Mouse (Mus musculus): ENCODE data around the gene Gm9639. TPM values are rescaled to one million over a fixed set of nuclear protein-coding genes. Genes with fewer than 3 reads are reported as not detected.

Gm9639 gene
- polyA plus RNA-seq (2014; fragmentation: Illumina TruSeq; extraction: RNeasy Lipid Tissue Mini Kit (QIAGEN cat#74804); ENCODE audit: low read depth, low replicate concordance) = not detected

GRCm38 (mm10) chr10:77794976-77795375 is at the start of gene Gm9639:
TSS of gene Gm9639 (minus strand) at chr10:77795076.

GRCm38 (mm10) chr10:77835647-77836046 is 40.8 kb upstream of the Gm9639 start, which contains the start of gene Krtap10-10:
TSS of gene Krtap10-10 (plus strand) at chr10:77835947.

GRCm38 (mm10) chr10:77826951-77827350 is 32.1 kb upstream of the Gm9639 start, which contains the start of gene Krtap10-4:
TSS of gene Krtap10-4 (minus strand) at chr10:77827095.

GRCm38 (mm10) chr10:77814382-77814781 is 19.5 kb upstream of the Gm9639 start, which contains the start of gene Gm2696:
TSS of gene Gm2696 (plus strand) at chr10:77814682.

GRCm38 (mm10) chr10:77811743-77812142 is 16.9 kb upstream of the Gm9639 start, which contains the start of gene Gm9507:
TSS of gene Gm9507 (minus strand) at chr10:77811843.

GRCm38 (mm10) chr10:77798921-77799508 is 4.1 kb upstream of the Gm9639 start, which contains the start of gene Gm19668:
TSS of gene Gm19668 (minus strand) at chr10:77799133.

GRCm38 (mm10) chr10:77787876-77788275 is 7.0 kb downstream of the Gm9639 start, which contains the start of gene Gm7137:
TSS of gene Gm7137 (minus strand) at chr10:77788200.

GRCm38 (mm10) chr10:77782442-77782841 is 12.4 kb downstream of the Gm9639 start, which contains the start of gene Gm3250:
TSS of gene Gm3250 (minus strand) at chr10:77782542.

GRCm38 (mm10) chr10:77776844-77777243 is 18.0 kb downstream of the Gm9639 start, which contains the start of gene Gm7138:
TSS of gene Gm7138 (minus strand) at chr10:77776944.

GRCm38 (mm10) chr10:77771225-77771624 is 23.7 kb downstream of the Gm9639 start, which contains the start of gene Gm3238:
TSS of gene Gm3238 (minus strand) at chr10:77771325.

GRCm38 (mm10) chr10:77759582-77759981 is 35.3 kb downstream of the Gm9639 start, which contains the start of gene Gm3233:
TSS of gene Gm3233 (minus strand) at chr10:77759682.

GRCm38 (mm10) chr10:77751254-77751653 is 43.6 kb downstream of the Gm9639 start, which contains the start of gene Gm9736:
TSS of gene Gm9736 (minus strand) at chr10:77751354.

Other genes starting within 250 kb of the Gm9639 start
- gene Pttg1ip, start 213.4 kb downstream of the Gm9639 start, polyA plus RNA-seq (2014; fragmentation: Illumina TruSeq; extraction: RNeasy Lipid Tissue Mini Kit (QIAGEN cat#74804); ENCODE audit: low read depth, low replicate concordance) = 158 TPM
- gene Sumo3, start 189.0 kb downstream of the Gm9639 start, polyA plus RNA-seq (2014; fragmentation: Illumina TruSeq; extraction: RNeasy Lipid Tissue Mini Kit (QIAGEN cat#74804); ENCODE audit: low read depth, low replicate concordance) = 72.2 TPM
- not detected for gene Gm49325, start 188.9 kb downstream of the Gm9639 start, polyA plus RNA-seq (2014; fragmentation: Illumina TruSeq; extraction: RNeasy Lipid Tissue Mini Kit (QIAGEN cat#74804); ENCODE audit: low read depth, low replicate concordance)
- 10.8 TPM for gene Ube2g2, start 172.8 kb downstream of the Gm9639 start, polyA plus RNA-seq (2014; fragmentation: Illumina TruSeq; extraction: RNeasy Lipid Tissue Mini Kit (QIAGEN cat#74804); ENCODE audit: low read depth, low replicate concordance)
- gene Tspear, start 108.5 kb downstream of the Gm9639 start, polyA plus RNA-seq (2014; fragmentation: Illumina TruSeq; extraction: RNeasy Lipid Tissue Mini Kit (QIAGEN cat#74804); ENCODE audit: low read depth, low replicate concordance) = not detected
- gene Gm19402, start 104.3 kb downstream of the Gm9639 start, polyA plus RNA-seq (2014; fragmentation: Illumina TruSeq; extraction: RNeasy Lipid Tissue Mini Kit (QIAGEN cat#74804); ENCODE audit: low read depth, low replicate concordance) = not detected
- not detected for gene Gm9508, start 97.8 kb downstream of the Gm9639 start, polyA plus RNA-seq (2014; fragmentation: Illumina TruSeq; extraction: RNeasy Lipid Tissue Mini Kit (QIAGEN cat#74804); ENCODE audit: low read depth, low replicate concordance)
- gene Gm10272, start 88.5 kb downstream of the Gm9639 start, polyA plus RNA-seq (2014; fragmentation: Illumina TruSeq; extraction: RNeasy Lipid Tissue Mini Kit (QIAGEN cat#74804); ENCODE audit: low read depth, low replicate concordance) = not detected
- not detected for gene Gm10024, start 83.6 kb downstream of the Gm9639 start, polyA plus RNA-seq (2014; fragmentation: Illumina TruSeq; extraction: RNeasy Lipid Tissue Mini Kit (QIAGEN cat#74804); ENCODE audit: low read depth, low replicate concordance)
- not detected for gene Gm10142, start 79.3 kb downstream of the Gm9639 start, polyA plus RNA-seq (2014; fragmentation: Illumina TruSeq; extraction: RNeasy Lipid Tissue Mini Kit (QIAGEN cat#74804); ENCODE audit: low read depth, low replicate concordance)
- gene Krtap12-1, start 74.5 kb downstream of the Gm9639 start, polyA plus RNA-seq (2014; fragmentation: Illumina TruSeq; extraction: RNeasy Lipid Tissue Mini Kit (QIAGEN cat#74804); ENCODE audit: low read depth, low replicate concordance) = not detected
- gene Gm10100, start 68.6 kb downstream of the Gm9639 start, polyA plus RNA-seq (2014; fragmentation: Illumina TruSeq; extraction: RNeasy Lipid Tissue Mini Kit (QIAGEN cat#74804); ENCODE audit: low read depth, low replicate concordance) = not detected
- not detected for gene Gm18596, start 52.4 kb downstream of the Gm9639 start, polyA plus RNA-seq (2014; fragmentation: Illumina TruSeq; extraction: RNeasy Lipid Tissue Mini Kit (QIAGEN cat#74804); ENCODE audit: low read depth, low replicate concordance)
- gene Gm9736, start 43.7 kb downstream of the Gm9639 start, polyA plus RNA-seq (2014; fragmentation: Illumina TruSeq; extraction: RNeasy Lipid Tissue Mini Kit (QIAGEN cat#74804); ENCODE audit: low read depth, low replicate concordance) = not detected
- gene Gm3233, start 35.4 kb downstream of the Gm9639 start, polyA plus RNA-seq (2014; fragmentation: Illumina TruSeq; extraction: RNeasy Lipid Tissue Mini Kit (QIAGEN cat#74804); ENCODE audit: low read depth, low replicate concordance) = not detected
- gene Gm3238, start 23.8 kb downstream of the Gm9639 start, polyA plus RNA-seq (2014; fragmentation: Illumina TruSeq; extraction: RNeasy Lipid Tissue Mini Kit (QIAGEN cat#74804); ENCODE audit: low read depth, low replicate concordance) = not detected
- gene Gm7138, start 18.1 kb downstream of the Gm9639 start, polyA plus RNA-seq (2014; fragmentation: Illumina TruSeq; extraction: RNeasy Lipid Tissue Mini Kit (QIAGEN cat#74804); ENCODE audit: low read depth, low replicate concordance) = not detected
- gene Gm3250, start 12.5 kb downstream of the Gm9639 start, polyA plus RNA-seq (2014; fragmentation: Illumina TruSeq; extraction: RNeasy Lipid Tissue Mini Kit (QIAGEN cat#74804); ENCODE audit: low read depth, low replicate concordance) = not detected
- gene Gm7137, start 6.9 kb downstream of the Gm9639 start, polyA plus RNA-seq (2014; fragmentation: Illumina TruSeq; extraction: RNeasy Lipid Tissue Mini Kit (QIAGEN cat#74804); ENCODE audit: low read depth, low replicate concordance) = not detected
- gene Gm19668, start 4.1 kb upstream of the Gm9639 start, polyA plus RNA-seq (2014; fragmentation: Illumina TruSeq; extraction: RNeasy Lipid Tissue Mini Kit (QIAGEN cat#74804); ENCODE audit: low read depth, low replicate concordance) = not detected
- not detected for gene Gm9507, start 16.8 kb upstream of the Gm9639 start, polyA plus RNA-seq (2014; fragmentation: Illumina TruSeq; extraction: RNeasy Lipid Tissue Mini Kit (QIAGEN cat#74804); ENCODE audit: low read depth, low replicate concordance)
- not detected for gene Gm2696, start 19.6 kb upstream of the Gm9639 start, polyA plus RNA-seq (2014; fragmentation: Illumina TruSeq; extraction: RNeasy Lipid Tissue Mini Kit (QIAGEN cat#74804); ENCODE audit: low read depth, low replicate concordance)
- gene Krtap10-4, start 32.0 kb upstream of the Gm9639 start, polyA plus RNA-seq (2014; fragmentation: Illumina TruSeq; extraction: RNeasy Lipid Tissue Mini Kit (QIAGEN cat#74804); ENCODE audit: low read depth, low replicate concordance) = not detected
- not detected for gene Krtap10-10, start 40.9 kb upstream of the Gm9639 start, polyA plus RNA-seq (2014; fragmentation: Illumina TruSeq; extraction: RNeasy Lipid Tissue Mini Kit (QIAGEN cat#74804); ENCODE audit: low read depth, low replicate concordance)
- gene Gm36176, start 51.7 kb upstream of the Gm9639 start, polyA plus RNA-seq (2014; fragmentation: Illumina TruSeq; extraction: RNeasy Lipid Tissue Mini Kit (QIAGEN cat#74804); ENCODE audit: low read depth, low replicate concordance) = not detected
- not detected for gene Gm10318, start 57.8 kb upstream of the Gm9639 start, polyA plus RNA-seq (2014; fragmentation: Illumina TruSeq; extraction: RNeasy Lipid Tissue Mini Kit (QIAGEN cat#74804); ENCODE audit: low read depth, low replicate concordance)
- gene Gm3285, start 66.9 kb upstream of the Gm9639 start, polyA plus RNA-seq (2014; fragmentation: Illumina TruSeq; extraction: RNeasy Lipid Tissue Mini Kit (QIAGEN cat#74804); ENCODE audit: low read depth, low replicate concordance) = not detected
- 15.8 TPM for gene Lrrc3, start 107.5 kb upstream of the Gm9639 start, polyA plus RNA-seq (2014; fragmentation: Illumina TruSeq; extraction: RNeasy Lipid Tissue Mini Kit (QIAGEN cat#74804); ENCODE audit: low read depth, low replicate concordance)
- 1.7 TPM for gene Trpm2, start 175.5 kb upstream of the Gm9639 start, polyA plus RNA-seq (2014; fragmentation: Illumina TruSeq; extraction: RNeasy Lipid Tissue Mini Kit (QIAGEN cat#74804); ENCODE audit: low read depth, low replicate concordance)
- 0.72 TPM for gene 1810043G02Rik, start 183.4 kb upstream of the Gm9639 start, polyA plus RNA-seq (2014; fragmentation: Illumina TruSeq; extraction: RNeasy Lipid Tissue Mini Kit (QIAGEN cat#74804); ENCODE audit: low read depth, low replicate concordance)
- gene Pfkl, start 215.0 kb upstream of the Gm9639 start, polyA plus RNA-seq (2014; fragmentation: Illumina TruSeq; extraction: RNeasy Lipid Tissue Mini Kit (QIAGEN cat#74804); ENCODE audit: low read depth, low replicate concordance) = 1.1 TPM
- gene Dnmt3l, start 246.9 kb upstream of the Gm9639 start, polyA plus RNA-seq (2014; fragmentation: Illumina TruSeq; extraction: RNeasy Lipid Tissue Mini Kit (QIAGEN cat#74804); ENCODE audit: low read depth, low replicate concordance) = not detected
- gene Aire, start 248.5 kb upstream of the Gm9639 start, polyA plus RNA-seq (2014; fragmentation: Illumina TruSeq; extraction: RNeasy Lipid Tissue Mini Kit (QIAGEN cat#74804); ENCODE audit: low read depth, low replicate concordance) = not detected